Mouse (Mus musculus) frontal cortex, adult 2 months (tissue): Measurements from ENCODE around the gene Olfr1028. TPM values are rescaled to one million over a fixed set of nuclear protein-coding genes. Genes with fewer than 3 reads are reported as not detected.

ENCODE experiments used
- DNase-seq, 2 experiments: peaks; one replicate each; pipeline ENCODE4 v3.0.0; 2022; ENCODE audit warnings: low spot score in 1 of 2; ENCODE audit errors: extremely low spot score in 1 of 2
- polyA plus RNA-seq: library from polyadenylated mRNA; depleted of rRNA; stranded (reverse); fragments of >200 nt; gene quantifications from 2 replicates; pipeline ENCODE4 v1.2.3, GENCODE M21; 2012; rRNA removed

The Olfr1028 gene
- not detected in 2 replicates for polyA plus RNA-seq

GRCm38 (mm10) chr2:85950137-85950536 is at the start of gene Olfr1028:
Olfr1028 (plus strand) TSS chr2:85950437.
- DNase-seq = no peak

- no peak for DNase-seq
Measured at GRCm38 (mm10) chr2:85904952-85905351, 45.3 kb upstream of the Olfr1028 start, which contains the start of gene Olfr1024. Olfr1024 (minus strand) TSS chr2:85905052.

GRCm38 (mm10) chr2:85913197-85913596 is 37.0 kb upstream of the Olfr1028 start:
- no peak for DNase-seq

GRCm38 (mm10) chr2:85914893-85915292 is 35.3 kb upstream of the Olfr1028 start, which contains the start of gene Olfr1025-ps1:
Olfr1025-ps1 (plus strand) TSS chr2:85915193.
- no peak for DNase-seq

GRCm38 (mm10) chr2:85921258-85921657 is 29.0 kb upstream of the Olfr1028 start, which contains the start of gene Olfr1026:
Olfr1026 (plus strand) TSS chr2:85921558.
- DNase-seq = no peak

GRCm38 (mm10) chr2:85973595-85973994 is 23.4 kb downstream of the Olfr1028 start, which contains the start of gene Olfr1029:
Olfr1029 (plus strand) TSS chr2:85973895.
- DNase-seq = no peak

GRCm38 (mm10) chr2:85978976-85979375 is 28.7 kb downstream of the Olfr1028 start, which contains the start of gene Olfr1030:
Olfr1030 (plus strand) TSS chr2:85979276.
- DNase-seq = no peak

GRCm38 (mm10) chr2:85990004-85990403 is 39.8 kb downstream of the Olfr1028 start, which contains the start of gene Olfr1031:
Olfr1031 (plus strand) TSS chr2:85990304.
- no peak for DNase-seq

Other genes with a start within 250 kb of the Olfr1028 start
- 0.06 TPM in 1 of 2 replicates, not detected in the other for gene Olfr1009, start 235.0 kb upstream of the Olfr1028 start, polyA plus RNA-seq
- gene Olfr1012, start 187.7 kb upstream of the Olfr1028 start, polyA plus RNA-seq = not detected in 2 replicates
- 0.10 TPM in 1 of 2 replicates, not detected in the other for gene Olfr1013, start 183.3 kb upstream of the Olfr1028 start, polyA plus RNA-seq
- gene Olfr1014, start 177.7 kb upstream of the Olfr1028 start, polyA plus RNA-seq = not detected in 2 replicates
- gene Olfr1015, start 168.4 kb upstream of the Olfr1028 start, polyA plus RNA-seq = not detected in 2 replicates
- not detected in 2 replicates for gene Olfr1016, start 147.9 kb upstream of the Olfr1028 start, polyA plus RNA-seq
- gene Olfr1018, start 132.0 kb upstream of the Olfr1028 start, polyA plus RNA-seq = 0.27 TPM in 1 of 2 replicates, not detected in the other
- gene Olfr1019, start 105.0 kb upstream of the Olfr1028 start, polyA plus RNA-seq = 0.06 TPM in 1 of 2 replicates, not detected in the other
- gene Olfr1020, start 103.4 kb upstream of the Olfr1028 start, polyA plus RNA-seq = not detected in 2 replicates
- gene Olfr1022, start 81.8 kb upstream of the Olfr1028 start, polyA plus RNA-seq = not detected in 2 replicates
- not detected in 2 replicates for gene Olfr1023, start 64.8 kb upstream of the Olfr1028 start, polyA plus RNA-seq
- gene Olfr1024, start 45.4 kb upstream of the Olfr1028 start, polyA plus RNA-seq = not detected in 2 replicates
- gene Olfr1025-ps1, start 35.2 kb upstream of the Olfr1028 start, polyA plus RNA-seq = not detected in 2 replicates
- gene Olfr1026, start 28.9 kb upstream of the Olfr1028 start, polyA plus RNA-seq = not detected in 2 replicates
- gene Olfr1029, start 23.5 kb downstream of the Olfr1028 start, polyA plus RNA-seq = 0.08 and 0.11 TPM in 2 replicates
- gene Olfr1030, start 28.8 kb downstream of the Olfr1028 start, polyA plus RNA-seq = 0.04 TPM in 1 of 2 replicates, not detected in the other
- not detected in 2 replicates for gene Olfr1031, start 39.9 kb downstream of the Olfr1028 start, polyA plus RNA-seq
- gene Olfr1032, start 55.1 kb downstream of the Olfr1028 start, polyA plus RNA-seq = not detected in 2 replicates
- gene Olfr1033, start 70.2 kb downstream of the Olfr1028 start, polyA plus RNA-seq = 0.11 and 0.16 TPM in 2 replicates
- gene Olfr1034, start 95.4 kb downstream of the Olfr1028 start, polyA plus RNA-seq = 0.02 TPM in 1 of 2 replicates, not detected in the other
- not detected in 2 replicates for gene Olfr1036, start 123.6 kb downstream of the Olfr1028 start, polyA plus RNA-seq
- not detected in 2 replicates for gene Olfr1037, start 136.9 kb downstream of the Olfr1028 start, polyA plus RNA-seq
- not detected in 2 replicates for gene Olfr1039, start 185.5 kb downstream of the Olfr1028 start, polyA plus RNA-seq
- not detected in 2 replicates for gene Olfr1040, start 196.3 kb downstream of the Olfr1028 start, polyA plus RNA-seq
- not detected in 2 replicates for gene Olfr1042, start 211.4 kb downstream of the Olfr1028 start, polyA plus RNA-seq
- not detected in 2 replicates for gene Olfr1043, start 217.1 kb downstream of the Olfr1028 start, polyA plus RNA-seq
- gene Olfr1044, start 227.4 kb downstream of the Olfr1028 start, polyA plus RNA-seq = not detected in 2 replicates
- gene Olfr52, start 235.2 kb downstream of the Olfr1028 start, polyA plus RNA-seq = 0.10 TPM in 1 of 2 replicates, not detected in the other